Comparison of ENCODE assay signal across 8 mouse cellular contexts in genomic region chr9:37347988-37348642, GRCm38 (mm10). TPM values are rescaled to one million over a fixed set of nuclear protein-coding genes. Genes with fewer than 3 reads are reported as not detected.
DNase-seq lines count a peak whose midpoint lies in the region; ATAC-seq lines count a peak whose summit lies in the region.

Gene Ccdc15, minus strand, starts transcription at chr9:37348432.

- DNase-seq in Muller cell, postnatal 12 days (ENCODE audit: inconsistent ontology term), result peak; percentile 99
- peak; percentile 97 for DNase-seq in cerebellum, adult 9-11 months
- peak; percentile 95 to 99 for DNase-seq in frontal cortex, adult 2 months (ENCODE audit: extremely low spot score in 1 of 2, low spot score in 1 of 2)
- DNase-seq in hindbrain, embryonic 11.5 days (ENCODE audit: low spot score), result peak; percentile 98
- DNase-seq in layer of hippocampus, postnatal 10 days (ENCODE audit: low spot score in 2 of 2), result peak; percentile 97 to 98
- peak; percentile 99 for DNase-seq in lung, postnatal 10 days
- peak; percentile 96 for DNase-seq in ovary, postnatal 36 days (ENCODE audit: low spot score)
- peak; percentile 98 for DNase-seq in thymus, postnatal 25 days

- H3K36me3 ChIP-seq in hindbrain, embryonic 11.5 days (ENCODE audit: control insufficient read depth, insufficient read depth, low read length), result no peaks in the 10 kb centered on the region

- peak within 1 kb of the TSS; percentile 85 for H3K27ac ChIP-seq in hindbrain, embryonic 11.5 days (ENCODE audit: low read depth, low read length)

- ATAC-seq in hindbrain, embryonic 11.5 days (ENCODE audit: low FRiP score), result peak; percentile 99

- peak within 1 kb of the TSS; percentile 83 for H3K4me2 ChIP-seq in hindbrain, embryonic 11.5 days (replicated peaks; ENCODE audit: low read depth, low read length)

- peak within 1 kb of the TSS; percentile 84 for H3K9ac ChIP-seq in hindbrain, embryonic 11.5 days (ENCODE audit: low read depth, low read length)

- WGBS in hindbrain, embryonic 11.5 days, result under 1% methylated on average over 40 of the region's 41 CpGs

- peak within 1 kb of the TSS; percentile 80 for H3K4me3 ChIP-seq in hindbrain, embryonic 11.5 days (ENCODE audit: low read depth, low read length)

- no peaks in the 10 kb centered on the region for H3K9me3 ChIP-seq in hindbrain, embryonic 11.5 days (ENCODE audit: control insufficient read depth, low read length)

- H3K4me1 ChIP-seq in hindbrain, embryonic 11.5 days (replicated peaks; ENCODE audit: control insufficient read depth, insufficient read depth, low read length), result 0 out of 2 replicates have a peak, but pooled peaks cover 2% of the 10 kb centered on the region

- no peaks in the 10 kb centered on the region for H3K27me3 ChIP-seq in hindbrain, embryonic 11.5 days (ENCODE audit: control insufficient read depth, insufficient read depth, low read length)

RNA-seq across cellular contexts. Expression of gene Ccdc15, which starts in this region (rescaled TPM):
- 1.6 and 1.8 TPM in 2 replicates for polyA plus RNA-seq in frontal cortex, adult 2 months (2012; rRNA removed)
- 6.8 and 10.2 TPM in 2 replicates for polyA plus RNA-seq in hindbrain, embryonic 11.5 days (2014; fragmentation: Nextera tagmentation; extraction: Ambion mirVana)
- 1 to 10 TPM; 3.1 to 4.0 TPM for total RNA-seq in layer of hippocampus, postnatal 10 days (2021)

Comparison
In these comparisons a context has a peak if more than half of its experiments do, and no peak if none do; other contexts are left out.
1. Peak in every context shown above with its lines: DNase-seq, ATAC-seq, H3K4me3 ChIP-seq and H3K27ac ChIP-seq.